Mouse (Mus musculus) neural tube, embryonic 11.5 days (tissue): ENCODE results near the gene Socs3. TPM values are rescaled to one million over a fixed set of nuclear protein-coding genes. Genes with fewer than 3 reads are reported as not detected.

Source experiments
- microRNA-seq: library from miRNA; unstranded; fragments of <30 nt; microRNA quantifications from one replicate; pipeline ENCODE4, GENCODE M21; 2016
- polyA plus RNA-seq: library from polyadenylated mRNA; unstranded; fragments of >200 nt; fragmentation: Nextera tagmentation; extraction: Ambion mirVana; gene quantifications from 2 replicates; pipeline ENCODE4 v1.2.1, GENCODE M21; 2014

The Socs3 gene
- polyA plus RNA-seq, 1 experiment from 2014 or later = 5.1 TPM

Small RNAs within 50 kb of the gene (microRNA-seq; reads per million reads assigned to microRNA genes)
- gene Mir6933 = not detected

Other genes with a start within 250 kb of the Socs3 start
- gene Tmc8, start 188.0 kb downstream of the Socs3 start, polyA plus RNA-seq = 1.0 and 1.8 TPM in 2 replicates
- gene Tmc6, start 187.8 kb downstream of the Socs3 start, polyA plus RNA-seq = 14.1 and 14.3 TPM in 2 replicates
- 0.65 and 0.91 TPM in 2 replicates for gene 6030468B19Rik, start 172.4 kb downstream of the Socs3 start, polyA plus RNA-seq
- gene Gm20708, start 160.4 kb downstream of the Socs3 start, polyA plus RNA-seq = 0.64 TPM in 1 of 2 replicates, not detected in the other
- 29.9 and 30.3 TPM in 2 replicates for gene Syngr2, start 160.4 kb downstream of the Socs3 start, polyA plus RNA-seq
- gene Afmid, start 144.1 kb downstream of the Socs3 start, polyA plus RNA-seq = 2.3 and 3.0 TPM in 2 replicates
- 86.0 and 88.2 TPM in 2 replicates for gene Tk1, start 144.0 kb downstream of the Socs3 start, polyA plus RNA-seq
- 287 and 308 TPM in 2 replicates for gene Birc5, start 120.8 kb downstream of the Socs3 start, polyA plus RNA-seq
- gene Tmem235, start 109.3 kb downstream of the Socs3 start, polyA plus RNA-seq = not detected in 2 replicates
- gene Tha1, start 96.6 kb downstream of the Socs3 start, polyA plus RNA-seq = 2.7 TPM in 2 replicates
- 40.9 and 45.9 TPM in 2 replicates for gene Pgs1, start 16.2 kb upstream of the Socs3 start, polyA plus RNA-seq
- 0.13 and 0.23 TPM in 2 replicates for gene Dnah17, start 160.6 kb upstream of the Socs3 start, polyA plus RNA-seq